ENCODE assay signal across 16 mouse cellular contexts in genomic region chr1:182574666-182575049, GRCm38 (mm10). TPM values are rescaled to one million over a fixed set of nuclear protein-coding genes. Genes with fewer than 3 reads are reported as not detected.
DNase-seq lines count a peak whose midpoint lies in the region; ATAC-seq and TF ChIP-seq lines count a peak whose summit lies in the region.
"Had no signal": no experiment of that assay in that cellular context is flagged by ENCODE, and none has a peak within 500 bp of the region (broad histone marks: within the 10 kb centered on the region; RNA-seq: fewer than 3 reads in every experiment).

No protein-coding gene starts in this region.

- peak overlapping the region; percentile 14; the same call in 1 of the 2 replicates for H3K4me2 ChIP-seq in forebrain, embryonic 14.5 days (ENCODE audit: low read length)
- H3K4me2 ChIP-seq: embryonic facial prominence, embryonic 15.5 days; liver, embryonic 15.5 days had no signal

- no peaks in the 10 kb centered on the region for H3K9me3 ChIP-seq in forebrain, embryonic 14.5 days (replicated peaks; ENCODE audit: control insufficient read depth, low read length)
- no peaks in the 10 kb centered on the region for H3K9me3 ChIP-seq in midbrain, embryonic 10.5 days (replicated peaks)
- H3K9me3 ChIP-seq: embryonic facial prominence, embryonic 15.5 days; liver, embryonic 15.5 days had no signal

- ATAC-seq in forebrain, embryonic 14.5 days = 0 out of 2 replicates have a peak, but pooled peaks have one; percentile 4

- TF ChIP-seq CTCF in left cerebral cortex, adult 2 months (IDR thresholded peaks at IDR 0.05) = no peak

- WGBS in forebrain, embryonic 14.5 days = 16% methylated on average over 4 of the region's 4 CpGs
- WGBS in midbrain, embryonic 10.5 days = 37% methylated on average over 4 of the region's 4 CpGs

- no peak overlapping the region for H3K4me3 ChIP-seq in forebrain, embryonic 14.5 days (ENCODE audit: low read depth, low read length)
- no peak overlapping the region for H3K4me3 ChIP-seq in midbrain, embryonic 10.5 days
- no peak overlapping the region for H3K4me3 ChIP-seq in left cerebral cortex, adult 2 months
- H3K4me3 ChIP-seq: embryonic facial prominence, embryonic 15.5 days; heart, adult 2 months; liver, embryonic 15.5 days had no signal

- DNase-seq in ZHBTc4 (ENCODE audit: low read depth, low spot score) = peak; percentile 16
- DNase-seq in forebrain, embryonic 14.5 days (ENCODE audit: low spot score) = no peak
- DNase-seq in lung, adult 18-20 months = peak; percentile 78 to 86
- DNase-seq in midbrain, embryonic 10.5 days (ENCODE audit: low spot score) = no peak
- no peak for DNase-seq in embryo, embryonic 11 days
- no peak for DNase-seq in left cerebral cortex, adult 2 months (ENCODE audit: extremely low spot score in 1 of 2, low spot score in 2 of 2)
- DNase-seq in spleen, postnatal 4 days (ENCODE audit: low spot score in 2 of 2) = no peak
- no peak for DNase-seq in right cerebral cortex, postnatal 10 days (ENCODE audit: low spot score in 2 of 2)
- DNase-seq: cerebellum, adult 8-10 months; heart, adult 2 months; heart, postnatal 36 days; kidney, adult 9 months had no signal

- peaks cover 12% of the 10 kb centered on the region for H3K4me1 ChIP-seq in forebrain, embryonic 14.5 days (ENCODE audit: control insufficient read depth, insufficient read depth, low read length)
- H3K4me1 ChIP-seq in midbrain, embryonic 10.5 days = peaks cover 35% of the 10 kb centered on the region
- H3K4me1 ChIP-seq: embryonic facial prominence, embryonic 15.5 days; liver, embryonic 15.5 days had no signal

- no peak overlapping the region for H3K9ac ChIP-seq in forebrain, embryonic 14.5 days (ENCODE audit: low read length)
- H3K9ac ChIP-seq: embryonic facial prominence, embryonic 15.5 days; liver, embryonic 15.5 days had no signal

- intact Hi-C loops in left cerebral cortex, adult 2 months (cut with DNase I) = no loop called here

- H3K27me3 ChIP-seq in forebrain, embryonic 14.5 days (replicated peaks; ENCODE audit: control insufficient read depth, insufficient read depth, low read length) = 0 out of 2 replicates have a peak, but pooled peaks cover 4% of the 10 kb centered on the region
- H3K27me3 ChIP-seq in midbrain, embryonic 10.5 days (ENCODE audit: low read depth, poor library complexity, severe bottlenecking) = peaks cover 75% of the 10 kb centered on the region
- H3K27me3 ChIP-seq: embryonic facial prominence, embryonic 15.5 days; liver, embryonic 15.5 days had no signal

- H3K27ac ChIP-seq in forebrain, embryonic 14.5 days (ENCODE audit: low read depth, low read length) = peak overlapping the region; percentile 72; the same call in 1 of the 2 replicates
- peak overlapping the region; percentile 84 for H3K27ac ChIP-seq in midbrain, embryonic 10.5 days (replicated peaks)
- H3K27ac ChIP-seq in left cerebral cortex, adult 2 months = no peak overlapping the region
- H3K27ac ChIP-seq: embryonic facial prominence, embryonic 15.5 days; heart, adult 2 months; liver, embryonic 15.5 days had no signal

- H3K36me3 ChIP-seq in forebrain, embryonic 14.5 days (ENCODE audit: control insufficient read depth, insufficient read depth, low read length) = no peaks in the 10 kb centered on the region
- no peaks in the 10 kb centered on the region for H3K36me3 ChIP-seq in midbrain, embryonic 10.5 days
- H3K36me3 ChIP-seq: embryonic facial prominence, embryonic 15.5 days; liver, embryonic 15.5 days had no signal

RNA-seq across cellular contexts. Expression of gene Capn8, which starts 9.9 kb away (rescaled TPM):
- 0.06 TPM in 1 of 2 replicates, not detected in the other for polyA plus RNA-seq in forebrain, embryonic 14.5 days (2014; fragmentation: Nextera tagmentation; extraction: Ambion mirVana)
- 0.05 and 0.09 TPM in 2 replicates for polyA plus RNA-seq in midbrain, embryonic 10.5 days (2016; fragmentation: Nextera tagmentation; extraction: Ambion mirVana)
- total RNA-seq in left cerebral cortex, adult 2 months (2021) = not detected
- total RNA-seq: heart, adult 2 months; heart, postnatal 36 days; layer of hippocampus, adult 18-20 months; MEL had no signal
- polyA plus RNA-seq: heart, adult 2 months; liver, embryonic 15.5 days had no signal

RNA-seq across cellular contexts. Expression of gene Capn2, which starts 57.2 kb away (rescaled TPM):
- 39.6 and 53.5 TPM in 2 replicates for polyA plus RNA-seq in forebrain, embryonic 14.5 days (2014; fragmentation: Nextera tagmentation; extraction: Ambion mirVana)
- polyA plus RNA-seq in midbrain, embryonic 10.5 days (2016; fragmentation: Nextera tagmentation; extraction: Ambion mirVana) = 83.2 and 93.6 TPM in 2 replicates
- total RNA-seq in left cerebral cortex, adult 2 months (2021) = 10 to 100 TPM; 61.2 to 63.7 TPM

Comparison
In these comparisons a context has a peak if more than half of its experiments do, and no peak if none do; other contexts are left out.
1. DNase-seq: peak in ZHBTc4 (single experiment) and lung, adult 18-20 months (2 of 2); none in forebrain, embryonic 14.5 days (single experiment), midbrain, embryonic 10.5 days (single experiment), embryo, embryonic 11 days (single experiment), left cerebral cortex, adult 2 months (0 of 2), spleen, postnatal 4 days (0 of 2) and right cerebral cortex, postnatal 10 days (0 of 2).